Mouse (Mus musculus) midbrain, embryonic 15.5 days (tissue): ENCODE measurements around the gene Itpk1. TPM values are rescaled to one million over a fixed set of nuclear protein-coding genes. Genes with fewer than 3 reads are reported as not detected.

ENCODE experiments used
- ATAC-seq: fragments of 200-750 bp; cut with Nextera tagmentation; replicated peaks from 2 replicates; pipeline ENCODE4 v1.8.0; 2017; ENCODE audit warnings: moderate TSS enrichment
- H3K27ac ChIP-seq: fragments of 300-500 bp; sonication (generic); 2 replicates; pipeline ENCODE4 v1.5.1; 2015; ENCODE audit warnings: mild to moderate bottlenecking, inconsistent platforms
- H3K27me3 ChIP-seq: fragments of 300-500 bp; sonication (generic); replicated peaks from 2 replicates; pipeline ENCODE4 v1.6.1; 2015; ENCODE audit warnings: inconsistent platforms
- H3K36me3 ChIP-seq: fragments of 300-500 bp; sonication (generic); replicated peaks from 2 replicates; pipeline ENCODE4 v1.6.1; 2015; ENCODE audit warnings: inconsistent platforms
- H3K4me1 ChIP-seq: fragments of 300-500 bp; sonication (generic); 2 replicates; pipeline ENCODE4 v1.6.1; 2015; ENCODE audit warnings: inconsistent platforms
- H3K4me2 ChIP-seq: fragments of 300-500 bp; sonication (generic); 2 replicates; pipeline ENCODE4 v1.6.1; 2015; ENCODE audit warnings: inconsistent platforms, mild to moderate bottlenecking, moderate library complexity
- H3K4me3 ChIP-seq: fragments of 300-500 bp; sonication (generic); 2 replicates; pipeline ENCODE4 v1.5.1; 2015; ENCODE audit warnings: mild to moderate bottlenecking, inconsistent platforms
- H3K9ac ChIP-seq: fragments of 300-500 bp; sonication (generic); 2 replicates; pipeline ENCODE4 v1.6.1; 2015; ENCODE audit warnings: mild to moderate bottlenecking, inconsistent platforms
- H3K9me3 ChIP-seq: fragments of 300-500 bp; sonication (generic); 2 replicates; pipeline ENCODE4 v1.6.1; 2016; ENCODE audit warnings: inconsistent platforms
- WGBS: fragments of 180-500 bp; shearing (Covaris S2); methylation state at CpG from one replicate; pipeline ENCODE4 v1.1.7; 2015; ENCODE audit warnings: mixed read lengths; 5-methylcytosine and 5-hydroxymethylcytosine counted together
- polyA plus RNA-seq: library from polyadenylated mRNA; unstranded; fragments of >200 nt; fragmentation: Nextera tagmentation; extraction: Ambion mirVana; gene quantifications from 2 replicates; pipeline ENCODE4 v1.2.1, GENCODE M21; 2015

The Itpk1 gene
- polyA plus RNA-seq, 1 experiment from 2014 or later = 34.1 TPM

GRCm38 (mm10) chr12:102593699-102594098 is 111.0 kb downstream of the Itpk1 start:
- H3K4me1 ChIP-seq = peaks cover 12% of the 10 kb centered on the region; the same call in 1 of the 2 replicates
- 44% methylated on average over 9 of the region's 9 CpGs for WGBS

GRCm38 (mm10) chr12:102590711-102591360 is 113.9 kb downstream of the Itpk1 start:
- Histone ChIP-seq H3K27ac (no peak overlapping the region), H3K9me3 (no peaks in the 10 kb centered on the region), H3K27me3 (no peaks in the 10 kb centered on the region), H3K4me3 (no peak overlapping the region), H3K36me3 (no peaks in the 10 kb centered on the region), H3K4me2 (no peak overlapping the region), H3K4me1 (peaks cover 12% of the 10 kb centered on the region; the same call in 1 of the 2 replicates), H3K9ac (no peak overlapping the region)
- no peak for ATAC-seq
- 91% methylated on average over 17 of the region's 17 CpGs for whole genome bisulfite sequencing

More at GRCm38 (mm10) chr12:102593699-102594098, 111.0 kb downstream of the Itpk1 start:
- no peaks in the 10 kb centered on the region for H3K36me3 ChIP-seq
- no peaks in the 10 kb centered on the region for H3K27me3 ChIP-seq
- H3K27ac ChIP-seq = no peak overlapping the region
- 0 out of 2 replicates have a peak, but pooled peaks cover 5% of the 10 kb centered on the region for H3K9me3 ChIP-seq
- no peak overlapping the region for H3K4me2 ChIP-seq
- no peak overlapping the region for H3K4me3 ChIP-seq
- no peak for ATAC-seq
- no peak overlapping the region for H3K9ac ChIP-seq

GRCm38 (mm10) chr12:102587106-102587505 is 117.6 kb downstream of the Itpk1 start:
- Histone ChIP-seq H3K27me3 (no peaks in the 10 kb centered on the region), H3K9ac (no peak overlapping the region), H3K36me3 (no peaks in the 10 kb centered on the region), H3K9me3 (no peaks in the 10 kb centered on the region), H3K4me2 (no peak overlapping the region), H3K4me1 (no peaks in the 10 kb centered on the region), H3K27ac (no peak overlapping the region), H3K4me3 (no peak overlapping the region)
- no peak for ATAC-seq
- 94% methylated on average over 8 of the region's 8 CpGs for WGBS

- H3K4me1 ChIP-seq = no peaks in the 10 kb centered on the region
- no peak for ATAC-seq
- H3K4me2 ChIP-seq = no peak overlapping the region
- H3K27me3 ChIP-seq = no peaks in the 10 kb centered on the region
- no peak overlapping the region for H3K4me3 ChIP-seq
- H3K36me3 ChIP-seq = no peaks in the 10 kb centered on the region
- H3K9ac ChIP-seq = no peak overlapping the region
- no peak overlapping the region for H3K27ac ChIP-seq
- 83% methylated on average over 9 of the region's 9 CpGs for WGBS
- H3K9me3 ChIP-seq = no peaks in the 10 kb centered on the region
Observed at GRCm38 (mm10) chr12:102586286-102586881, 118.3 kb downstream of the Itpk1 start.

- no peaks in the 10 kb centered on the region for H3K9me3 ChIP-seq
- H3K4me3 ChIP-seq = no peak overlapping the region
- H3K4me1 ChIP-seq = no peaks in the 10 kb centered on the region
- no peak overlapping the region for H3K4me2 ChIP-seq
- no peak overlapping the region for H3K27ac ChIP-seq
- no peak overlapping the region for H3K9ac ChIP-seq
- H3K27me3 ChIP-seq = no peaks in the 10 kb centered on the region
- 85% methylated on average over 3 of the region's 3 CpGs for WGBS
- H3K36me3 ChIP-seq = no peaks in the 10 kb centered on the region
- no peak for ATAC-seq
Observed at GRCm38 (mm10) chr12:102585390-102585789, 119.3 kb downstream of the Itpk1 start.

- no peaks in the 10 kb centered on the region for H3K27me3 ChIP-seq
- no peaks in the 10 kb centered on the region for H3K4me1 ChIP-seq
- no peaks in the 10 kb centered on the region for H3K36me3 ChIP-seq
- no peak overlapping the region for H3K4me3 ChIP-seq
- H3K9ac ChIP-seq = no peak overlapping the region
- H3K9me3 ChIP-seq = no peaks in the 10 kb centered on the region
- ATAC-seq = no peak
- WGBS = 76% methylated on average over 11 of the region's 11 CpGs
- H3K4me2 ChIP-seq = no peak overlapping the region
- H3K27ac ChIP-seq = no peak overlapping the region
Observed at GRCm38 (mm10) chr12:102582441-102582840, 122.3 kb downstream of the Itpk1 start.

GRCm38 (mm10) chr12:102581579-102582196 is 123.0 kb downstream of the Itpk1 start:
- Histone ChIP-seq H3K27ac (no peak overlapping the region), H3K4me3 (no peak overlapping the region), H3K36me3 (no peaks in the 10 kb centered on the region), H3K9me3 (no peaks in the 10 kb centered on the region), H3K27me3 (no peaks in the 10 kb centered on the region), H3K4me2 (no peak overlapping the region), H3K4me1 (no peaks in the 10 kb centered on the region), H3K9ac (no peak overlapping the region)
- ATAC-seq = no peak
- WGBS = 71% methylated on average over 5 of the region's 5 CpGs

- H3K4me2 ChIP-seq = no peak overlapping the region
- H3K4me1 ChIP-seq = no peaks in the 10 kb centered on the region
- H3K36me3 ChIP-seq = no peaks in the 10 kb centered on the region
- no peaks in the 10 kb centered on the region for H3K27me3 ChIP-seq
- peak; percentile 49; the same call in 1 of the 2 replicates for ATAC-seq
- H3K4me3 ChIP-seq = no peak overlapping the region
- no peak overlapping the region for H3K9ac ChIP-seq
- no peaks in the 10 kb centered on the region for H3K9me3 ChIP-seq
- WGBS = 69% methylated on average over 6 of the region's 6 CpGs
- no peak overlapping the region for H3K27ac ChIP-seq
Observed at GRCm38 (mm10) chr12:102579041-102579440, 125.7 kb downstream of the Itpk1 start.

GRCm38 (mm10) chr12:102576659-102577398 is 127.9 kb downstream of the Itpk1 start:
- H3K9ac ChIP-seq = no peak overlapping the region
- 90% methylated on average over 10 of the region's 10 CpGs for WGBS
- no peak overlapping the region for H3K27ac ChIP-seq
- no peaks in the 10 kb centered on the region for H3K4me1 ChIP-seq
- no peak overlapping the region for H3K4me2 ChIP-seq
- ATAC-seq = no peak
- H3K4me3 ChIP-seq = no peak overlapping the region
- H3K36me3 ChIP-seq = no peaks in the 10 kb centered on the region
- H3K9me3 ChIP-seq = no peaks in the 10 kb centered on the region
- H3K27me3 ChIP-seq = no peaks in the 10 kb centered on the region

- H3K4me1 ChIP-seq = no peaks in the 10 kb centered on the region
- no peak overlapping the region for H3K4me3 ChIP-seq
- no peaks in the 10 kb centered on the region for H3K9me3 ChIP-seq
- no peaks in the 10 kb centered on the region for H3K36me3 ChIP-seq
- H3K4me2 ChIP-seq = no peak overlapping the region
- WGBS = 80% methylated on average over 5 of the region's 5 CpGs
- no peak overlapping the region for H3K27ac ChIP-seq
- no peaks in the 10 kb centered on the region for H3K27me3 ChIP-seq
- ATAC-seq = no peak
- no peak overlapping the region for H3K9ac ChIP-seq
Observed at GRCm38 (mm10) chr12:102575541-102576329, 129.0 kb downstream of the Itpk1 start.

- no peak for ATAC-seq
- Histone ChIP-seq H3K4me2 (no peak overlapping the region), H3K9me3 (no peaks in the 10 kb centered on the region), H3K4me1 (no peaks in the 10 kb centered on the region), H3K9ac (no peak overlapping the region), H3K4me3 (no peak overlapping the region), H3K27ac (no peak overlapping the region), H3K36me3 (no peaks in the 10 kb centered on the region), H3K27me3 (no peaks in the 10 kb centered on the region)
- 47% methylated on average over 7 of the region's 7 CpGs for WGBS
Observed at GRCm38 (mm10) chr12:102573036-102573435, 131.7 kb downstream of the Itpk1 start.

GRCm38 (mm10) chr12:102571666-102572065 is 133.1 kb downstream of the Itpk1 start:
- no peaks in the 10 kb centered on the region for H3K4me1 ChIP-seq
- H3K4me2 ChIP-seq = no peak overlapping the region
- ATAC-seq = no peak
- 87% methylated on average over 9 of the region's 9 CpGs for WGBS
- H3K36me3 ChIP-seq = no peaks in the 10 kb centered on the region
- H3K9ac ChIP-seq = no peak overlapping the region
- H3K27ac ChIP-seq = no peak overlapping the region
- no peak overlapping the region for H3K4me3 ChIP-seq
- H3K27me3 ChIP-seq = no peaks in the 10 kb centered on the region
- no peaks in the 10 kb centered on the region for H3K9me3 ChIP-seq
